Mouse (Mus musculus) liver, postnatal 0 days (tissue): ENCODE measurements around the gene Sept1. TPM values are rescaled to one million over a fixed set of nuclear protein-coding genes. Genes with fewer than 3 reads are reported as not detected.
A peak's percentile ranks its signal among the peaks of the same experiment; 100 is the strongest.

Source experiments
- ATAC-seq: fragments of 200-750 bp; cut with Nextera tagmentation; 2 replicates; pipeline ENCODE4 v1.8.0; 2017; ENCODE audit warnings: mild to moderate bottlenecking, moderate library complexity
- DNase-seq: peaks from one replicate; pipeline ENCODE4 v3.0.0-alpha.2; 2016
- H3K27ac ChIP-seq: fragments of 300-500 bp; sonication (generic); 2 replicates; pipeline ENCODE4 v1.5.1; 2014; ENCODE audit warnings: antibody characterized with exemption, moderate library complexity, mild to moderate bottlenecking, low read depth
- H3K27me3 ChIP-seq: fragments of 300-500 bp; sonication (generic); 2 replicates; pipeline ENCODE4 v1.6.1; 2014; ENCODE audit warnings: low read length, control low read depth, mixed read lengths; ENCODE audit not compliant: insufficient read depth
- H3K36me3 ChIP-seq: fragments of 300-500 bp; sonication (generic); replicated peaks from 2 replicates; pipeline ENCODE4 v1.6.1; 2014; ENCODE audit warnings: mild to moderate bottlenecking, control low read depth, low read length, moderate library complexity, mixed read lengths; ENCODE audit not compliant: insufficient read depth
- H3K4me1 ChIP-seq: fragments of 300-500 bp; sonication (generic); 2 replicates; pipeline ENCODE4 v1.6.1; 2014; ENCODE audit warnings: antibody characterized with exemption, mild to moderate bottlenecking, control low read depth; ENCODE audit not compliant: insufficient read depth
- H3K4me2 ChIP-seq: fragments of 300-500 bp; sonication (generic); 2 replicates; pipeline ENCODE4 v1.6.1; 2014; ENCODE audit warnings: low read depth, mild to moderate bottlenecking, low read length, moderate library complexity, mixed read lengths
- H3K4me3 ChIP-seq: fragments of 300-500 bp; sonication (generic); 2 replicates; pipeline ENCODE4 v1.5.1; 2014; ENCODE audit warnings: low read depth, low read length
- H3K9ac ChIP-seq: fragments of 300-500 bp; sonication (generic); replicated peaks from 2 replicates; pipeline ENCODE4 v1.6.1; 2014; ENCODE audit warnings: mild to moderate bottlenecking, moderate library complexity
- H3K9me3 ChIP-seq: fragments of 300-500 bp; sonication (generic); 2 replicates; pipeline ENCODE4 v1.6.1; 2016; ENCODE audit warnings: mild to moderate bottlenecking, control low read depth, low read length, mixed read lengths
- CTCF ChIP-seq: sonication (generic); IDR thresholded peaks from 2 replicates; pipeline ENCODE4 v1.5.1; 2016; ENCODE audit warnings: antibody characterized with exemption, low read depth
- EP300 ChIP-seq: IDR thresholded peaks from 2 replicates; pipeline ENCODE4 v1.6.1; 2016; ENCODE audit warnings: antibody characterized with exemption, low read depth, mild to moderate bottlenecking
- WGBS: fragments of 180-500 bp; shearing (Covaris S2); extraction: QIAGEN DNeasy Blood & Tissue Kit; methylation state at CpG from one replicate; pipeline ENCODE4 v1.1.7; 2014; ENCODE audit not compliant: insufficient replicate concordance; 5-methylcytosine and 5-hydroxymethylcytosine counted together
- polyA plus RNA-seq: library from polyadenylated mRNA; unstranded; fragments of >200 nt; fragmentation: Nextera tagmentation; extraction: Ambion mirVana; gene quantifications from 2 replicates; pipeline ENCODE4 v1.2.1, GENCODE M21; 2015

The Sept1 gene
- polyA plus RNA-seq, 1 experiment from 2014 or later: 16.7 TPM

- WGBS: 92% methylated on average over 17 of the region's 17 CpGs
- H3K9ac ChIP-seq: peak overlapping the region; percentile 77; the same call in 1 of the 2 replicates
- DNase-seq (no peak), ATAC-seq (no peak)
- no peaks in the 10 kb centered on the region for H3K9me3 ChIP-seq
- H3K36me3 ChIP-seq: peaks cover 60% of the 10 kb centered on the region
- H3K4me3 ChIP-seq: 0 out of 2 replicates have a peak overlapping the region, but pooled peaks have one; percentile 65
- peaks cover 18% of the 10 kb centered on the region for H3K4me1 ChIP-seq
- no peaks in the 10 kb centered on the region for H3K27me3 ChIP-seq
- no peak for TF ChIP-seq CTCF
- no peak for TF ChIP-seq EP300
- no peak overlapping the region for H3K27ac ChIP-seq
- H3K4me2 ChIP-seq: peak overlapping the region; percentile 78; the same call in 1 of the 2 replicates
Measured at GRCm38 (mm10) chr7:127194011-127194632, 38.8 kb downstream of the Sept1 start.

- 91% methylated on average over 5 of the region's 5 CpGs for WGBS
- H3K9ac ChIP-seq: no peak overlapping the region
- H3K4me3 ChIP-seq: no peak overlapping the region
- peaks cover 18% of the 10 kb centered on the region for H3K4me1 ChIP-seq
- TF ChIP-seq EP300 (no peak), CTCF (no peak)
- no peak overlapping the region for H3K27ac ChIP-seq
- H3K27me3 ChIP-seq: no peaks in the 10 kb centered on the region
- H3K4me2 ChIP-seq: no peak overlapping the region
- no peak for DNase-seq
- H3K36me3 ChIP-seq: peaks cover 49% of the 10 kb centered on the region
- no peak for ATAC-seq
- no peaks in the 10 kb centered on the region for H3K9me3 ChIP-seq
Measured at GRCm38 (mm10) chr7:127192989-127193388, 39.9 kb downstream of the Sept1 start.

GRCm38 (mm10) chr7:127190672-127191071 is 42.3 kb downstream of the Sept1 start:
- DNase-seq (no peak), ATAC-seq (no peak)
- H3K4me3 ChIP-seq: no peak overlapping the region
- H3K9ac ChIP-seq: no peak overlapping the region
- no peaks in the 10 kb centered on the region for H3K9me3 ChIP-seq
- no peak overlapping the region for H3K4me2 ChIP-seq
- WGBS: 80% methylated on average over 6 of the region's 6 CpGs
- H3K27ac ChIP-seq: no peak overlapping the region
- peaks cover 9% of the 10 kb centered on the region for H3K4me1 ChIP-seq
- no peak for TF ChIP-seq CTCF
- TF ChIP-seq EP300: no peak
- H3K27me3 ChIP-seq: no peaks in the 10 kb centered on the region
- H3K36me3 ChIP-seq: peaks cover 39% of the 10 kb centered on the region

GRCm38 (mm10) chr7:127188305-127189276 is 44.3 kb downstream of the Sept1 start:
- Histone ChIP-seq H3K4me3 (no peak overlapping the region), H3K27ac (no peak overlapping the region), H3K4me2 (no peak overlapping the region), H3K9ac (no peak overlapping the region), H3K9me3 (no peaks in the 10 kb centered on the region), H3K4me1 (peaks cover 7% of the 10 kb centered on the region), H3K36me3 (peaks cover 25% of the 10 kb centered on the region), H3K27me3 (no peaks in the 10 kb centered on the region)
- peak; percentile 22 for DNase-seq
- ATAC-seq: no peak
- TF ChIP-seq CTCF (no peak), EP300 (no peak)
- WGBS: 65% methylated on average over 17 of the region's 17 CpGs

GRCm38 (mm10) chr7:127187351-127187750 is 45.6 kb downstream of the Sept1 start:
- no peak for ATAC-seq

GRCm38 (mm10) chr7:127185601-127186000 is 47.3 kb downstream of the Sept1 start:
- H3K4me2 ChIP-seq: no peak overlapping the region
- no peak overlapping the region for H3K27ac ChIP-seq
- TF ChIP-seq EP300: no peak
- peak; percentile 77 for TF ChIP-seq CTCF
- ATAC-seq (peak; percentile 16; the same call in 1 of the 2 replicates), DNase-seq (peak; percentile 23)
- H3K9ac ChIP-seq: no peak overlapping the region
- no peaks in the 10 kb centered on the region for H3K27me3 ChIP-seq
- WGBS: 54% methylated on average over 3 of the region's 3 CpGs
- H3K9me3 ChIP-seq: no peaks in the 10 kb centered on the region
- H3K4me1 ChIP-seq: peaks cover 12% of the 10 kb centered on the region
- no peaks in the 10 kb centered on the region for H3K36me3 ChIP-seq
- H3K4me3 ChIP-seq: no peak overlapping the region

More at GRCm38 (mm10) chr7:127187351-127187750, 45.6 kb downstream of the Sept1 start:
- Histone ChIP-seq H3K4me3 (no peak overlapping the region), H3K9me3 (no peaks in the 10 kb centered on the region), H3K27ac (no peak overlapping the region), H3K9ac (no peak overlapping the region), H3K36me3 (peaks cover 12% of the 10 kb centered on the region), H3K4me2 (no peak overlapping the region), H3K4me1 (peaks cover 12% of the 10 kb centered on the region), H3K27me3 (no peaks in the 10 kb centered on the region)
- 80% methylated on average over 10 of the region's 10 CpGs for WGBS
- TF ChIP-seq EP300 (no peak), CTCF (no peak)
- DNase-seq: no peak
